Mouse (Mus musculus) heart, adult 9 months (tissue): ENCODE measurements around the gene Alkbh2.

ENCODE experiments used
- DNase-seq, 2 experiments: peaks; one replicate each; pipeline ENCODE4 v3.0.0; 2022; ENCODE audit warnings: low spot score in 2 of 2

Alkbh2 gene

GRCm38 (mm10) chr5:114101873-114102272 is 26.1 kb downstream of the Alkbh2 start:
- no peak for DNase-seq

- no peak for DNase-seq
Measured at GRCm38 (mm10) chr5:114100390-114101099, 27.5 kb downstream of the Alkbh2 start.

- peak; percentile 89 for DNase-seq
Measured at GRCm38 (mm10) chr5:114099709-114100389, 28.2 kb downstream of the Alkbh2 start.

GRCm38 (mm10) chr5:114091057-114091807 is 36.8 kb downstream of the Alkbh2 start, which contains the start of gene Svop:
Gene Svop, minus strand, starts transcription at chr5:114091570.
- DNase-seq = peak; percentile 14 to 16

- no peak for DNase-seq
Measured at GRCm38 (mm10) chr5:114090421-114091013, 37.5 kb downstream of the Alkbh2 start.

GRCm38 (mm10) chr5:114087875-114088480 is 40.0 kb downstream of the Alkbh2 start:
- no peak for DNase-seq

- no peak for DNase-seq
Measured at GRCm38 (mm10) chr5:114085501-114085900, 42.5 kb downstream of the Alkbh2 start.

GRCm38 (mm10) chr5:114077009-114077408 is 51.0 kb downstream of the Alkbh2 start:
- DNase-seq = no peak
